ENCODE assay signal across 11 mouse cellular contexts in the genomic region with DNA sequence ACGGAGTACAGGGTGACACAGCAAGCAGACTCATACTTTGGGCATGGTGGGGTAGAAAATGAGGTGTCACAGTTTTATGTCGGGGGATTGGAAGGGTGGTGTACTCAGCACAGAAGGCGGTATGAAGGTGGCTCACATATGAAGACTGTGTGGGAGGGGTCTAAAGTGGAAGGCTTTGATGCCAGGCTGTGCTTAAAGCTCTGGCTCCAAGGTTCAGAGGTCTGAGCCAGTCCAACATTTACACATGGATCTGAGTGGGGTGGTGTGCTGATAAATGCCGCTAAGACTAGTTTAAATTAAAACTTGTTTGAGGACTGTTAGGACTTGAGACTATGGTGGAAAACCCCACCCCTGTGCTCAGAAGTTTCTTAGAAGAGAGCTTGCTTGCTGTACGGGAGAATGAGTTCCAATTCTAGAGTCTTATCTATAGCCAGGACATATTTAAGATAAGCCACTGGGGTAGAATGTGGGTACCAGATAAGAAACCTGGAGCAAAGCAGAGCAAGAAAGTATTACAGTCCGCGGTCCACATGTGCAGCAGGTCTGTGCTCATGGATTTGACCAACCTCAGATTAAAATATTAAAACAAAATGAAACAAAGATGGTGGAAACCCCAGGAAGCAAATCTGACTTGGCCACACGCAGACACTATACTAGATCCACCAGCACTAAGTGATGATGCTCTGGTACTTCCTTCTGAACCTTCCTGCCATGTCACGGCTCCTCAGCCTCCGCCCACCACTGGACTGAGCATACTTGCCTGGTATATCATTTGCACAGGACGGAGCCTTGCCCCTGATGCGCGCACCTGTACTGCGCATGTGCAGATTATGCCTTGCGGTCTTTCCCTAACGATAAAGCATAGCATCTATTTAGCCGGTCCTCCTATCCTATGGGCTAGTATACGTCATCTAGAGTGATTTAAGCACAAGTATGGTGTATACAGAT. TPM values are rescaled to one million over a fixed set of nuclear protein-coding genes. Genes with fewer than 3 reads are reported as not detected.
DNase-seq lines count a peak whose midpoint lies in the region; ATAC-seq and TF ChIP-seq lines count a peak whose summit lies in the region.
"Had no signal": no experiment of that assay in that cellular context is flagged by ENCODE, and none has a peak within 500 bp of the region (broad histone marks: within the 10 kb centered on the region; RNA-seq: fewer than 3 reads in every experiment).

No protein-coding gene starts in this region.

- peak overlapping the region; percentile 25 for H3K4me2 ChIP-seq in heart, embryonic 14.5 days (ENCODE audit: low read length)
- H3K4me2 ChIP-seq in hindbrain, embryonic 11.5 days (replicated peaks; ENCODE audit: low read depth, low read length): no peak overlapping the region
- H3K4me2 ChIP-seq: hindbrain, embryonic 12.5 days; midbrain, embryonic 13.5 days had no signal

- TF ChIP-seq POLR2A in bone marrow, adult 2 months (IDR thresholded peaks at IDR 0.05; ENCODE audit: borderline replicate concordance, control insufficient read depth, low read depth, low read length): no peak

- 0 out of 4 replicates have a peak overlapping the region, but pooled peaks of 1 of the 2 experiments have one; percentile 3 for H3K27ac ChIP-seq in heart, embryonic 14.5 days (replicated peaks in 1 of 2; ENCODE audit: control insufficient read depth in 1 of 2, insufficient read depth in 1 of 2, low read depth in 2 of 2, low read length in 2 of 2)
- peak overlapping the region; percentile 88 for H3K27ac ChIP-seq in bone marrow, adult 2 months (ENCODE audit: control insufficient read depth, insufficient read depth, low read depth, low read length, poor library complexity)
- no peak overlapping the region for H3K27ac ChIP-seq in hindbrain, embryonic 11.5 days (ENCODE audit: low read depth, low read length)
- H3K27ac ChIP-seq: hindbrain, embryonic 12.5 days; midbrain, embryonic 13.5 days had no signal

- no peak for ATAC-seq in heart, embryonic 14.5 days (ENCODE audit: insufficient number of reproducible peaks, insufficient read depth, low FRiP score, low read depth)
- no peak for ATAC-seq in hindbrain, embryonic 11.5 days (ENCODE audit: low FRiP score)
- ATAC-seq: midbrain, embryonic 13.5 days had no signal

- H3K9me3 ChIP-seq in heart, embryonic 14.5 days (ENCODE audit: control insufficient read depth, low read length): no peaks in the 10 kb centered on the region
- H3K9me3 ChIP-seq in hindbrain, embryonic 11.5 days (ENCODE audit: control insufficient read depth, low read length): no peaks in the 10 kb centered on the region
- H3K9me3 ChIP-seq: hindbrain, embryonic 12.5 days; midbrain, embryonic 13.5 days had no signal

- intact Hi-C loops in heart, postnatal 10 days (cut with DNase I): no loop called here

- WGBS in heart, embryonic 14.5 days: 68% methylated on average over 18 of the region's 18 CpGs
- 64% methylated on average over 18 of the region's 18 CpGs for WGBS in bone marrow, adult 2 months
- 95% methylated on average over 18 of the region's 18 CpGs for WGBS in hindbrain, embryonic 11.5 days

- H3K9ac ChIP-seq in heart, embryonic 14.5 days (ENCODE audit: low read length): peak overlapping the region; percentile 34
- no peak overlapping the region for H3K9ac ChIP-seq in hindbrain, embryonic 11.5 days (ENCODE audit: low read depth, low read length)
- H3K9ac ChIP-seq: hindbrain, embryonic 12.5 days; midbrain, embryonic 13.5 days had no signal

- no peak overlapping the region for H3K4me3 ChIP-seq in heart, embryonic 14.5 days (ENCODE audit: control insufficient read depth in 1 of 2, insufficient read depth in 1 of 2, low read depth in 1 of 2, low read length in 2 of 2)
- H3K4me3 ChIP-seq in bone marrow, adult 2 months (replicated peaks; ENCODE audit: control insufficient read depth, low read depth, low read length): peak overlapping the region; percentile 11
- H3K4me3 ChIP-seq in hindbrain, embryonic 11.5 days (ENCODE audit: low read depth, low read length): no peak overlapping the region
- H3K4me3 ChIP-seq: hindbrain, embryonic 12.5 days; midbrain, embryonic 13.5 days had no signal

- no peak for DNase-seq in heart, postnatal 10 days
- peak; percentile 95 for DNase-seq in liver
- peak; percentile 42 to 51 for DNase-seq in spleen, postnatal 14 days (ENCODE audit: low spot score in 2 of 2)
- DNase-seq in adrenal gland, postnatal 25 days: no peak
- no peak for DNase-seq in hindbrain, embryonic 11.5 days (ENCODE audit: low spot score)
- DNase-seq in layer of hippocampus, adult 18-20 months (ENCODE audit: low spot score in 2 of 2): no peak
- DNase-seq: kidney, postnatal 36 days had no signal

- peaks cover 22 to 30% of the 10 kb centered on the region in 2 experiments for H3K4me1 ChIP-seq in heart, embryonic 14.5 days (ENCODE audit: control insufficient read depth in 2 of 2, insufficient read depth in 2 of 2, low read length in 2 of 2)
- peaks cover 10% of the 10 kb centered on the region for H3K4me1 ChIP-seq in bone marrow, adult 2 months (ENCODE audit: control insufficient read depth, insufficient read depth, low read length)
- H3K4me1 ChIP-seq in hindbrain, embryonic 11.5 days (replicated peaks; ENCODE audit: control insufficient read depth, insufficient read depth, low read length): no peaks in the 10 kb centered on the region
- H3K4me1 ChIP-seq: hindbrain, embryonic 12.5 days had no signal

- no peaks in the 10 kb centered on the region for H3K36me3 ChIP-seq in heart, embryonic 14.5 days (ENCODE audit: control insufficient read depth, insufficient read depth, low read length)
- H3K36me3 ChIP-seq in hindbrain, embryonic 11.5 days (ENCODE audit: control insufficient read depth, insufficient read depth, low read length): no peaks in the 10 kb centered on the region
- H3K36me3 ChIP-seq: hindbrain, embryonic 12.5 days; midbrain, embryonic 13.5 days had no signal

- H3K27me3 ChIP-seq in heart, embryonic 14.5 days (ENCODE audit: control insufficient read depth, insufficient read depth, low read length): no peaks in the 10 kb centered on the region
- no peaks in the 10 kb centered on the region for H3K27me3 ChIP-seq in hindbrain, embryonic 11.5 days (ENCODE audit: control insufficient read depth, insufficient read depth, low read length)
- H3K27me3 ChIP-seq: hindbrain, embryonic 12.5 days; midbrain, embryonic 13.5 days had no signal

- TF ChIP-seq CTCF in bone marrow, adult 2 months (IDR thresholded peaks at IDR 0.05; ENCODE audit: control insufficient read depth, insufficient read depth, low read length): no peak

RNA-seq across cellular contexts. Expression of a gene that starts 48.2 kb away (rescaled TPM):
- polyA plus RNA-seq in heart, embryonic 14.5 days (2014; fragmentation: Nextera tagmentation; extraction: Ambion mirVana): 11.0 and 11.2 TPM in 2 replicates
- 10 to 100 TPM; 73.7 to 80.5 TPM for total RNA-seq in heart, postnatal 10 days (2021)
- 23.4 and 39.5 TPM in 2 replicates for polyA plus RNA-seq in bone marrow, adult 2 months (2011; ENCODE audit: insufficient read depth, insufficient read length, low replicate concordance, missing spikeins)
- 137 TPM in 2 replicates for total RNA-seq in adrenal gland, postnatal 25 days (2021)
- 26.6 and 38.4 TPM in 2 replicates for polyA plus RNA-seq in hindbrain, embryonic 11.5 days (2014; fragmentation: Nextera tagmentation; extraction: Ambion mirVana)
- 10 to 100 TPM; 63.8 to 66.2 TPM for total RNA-seq in layer of hippocampus, adult 18-20 months (2021)

RNA-seq across cellular contexts. Expression of a gene that starts 48.9 kb away (rescaled TPM):
- polyA plus RNA-seq in heart, embryonic 14.5 days (2014; fragmentation: Nextera tagmentation; extraction: Ambion mirVana): 1.2 and 1.5 TPM in 2 replicates
- total RNA-seq in heart, postnatal 10 days (2021): 1 to 10 TPM; 1.0 to 1.4 TPM
- polyA plus RNA-seq in bone marrow, adult 2 months (2011; ENCODE audit: insufficient read depth, insufficient read length, low replicate concordance, missing spikeins): 25.1 and 59.7 TPM in 2 replicates
- 5.3 and 7.8 TPM in 2 replicates for total RNA-seq in adrenal gland, postnatal 25 days (2021)
- polyA plus RNA-seq in hindbrain, embryonic 11.5 days (2014; fragmentation: Nextera tagmentation; extraction: Ambion mirVana): 0.69 and 1.4 TPM in 2 replicates
- total RNA-seq in layer of hippocampus, adult 18-20 months (2021): 1 to 10 TPM; 1.9 to 2.7 TPM

Comparison
In these comparisons a context has a peak if more than half of its experiments do, and no peak if none do; other contexts are left out.
1. DNase-seq: peak in liver (single experiment) and spleen, postnatal 14 days (2 of 2); none in heart, postnatal 10 days (0 of 2), adrenal gland, postnatal 25 days (single experiment), hindbrain, embryonic 11.5 days (single experiment) and layer of hippocampus, adult 18-20 months (0 of 2).